Mouse (Mus musculus) CH12F3 (cell line): Measurements from ENCODE around the gene Gm906.
"Not testable (repeated sequence)": the region's sequence is repeated elsewhere in the genome, so short reads cannot be mapped to it uniquely, and the experiment has no call there.

Experiments
- in situ Hi-C: fragments of 300-500 bp; cut with MboI; formaldehyde crosslinking; loops from 2 replicates; pipeline ENCODE4 v1.14.3; 2020; ENCODE audit warnings: low sequenced_read_pairs

The Gm906 gene

GRCm38 (mm10) chr13:50250208-50250607 lies at the start of gene Gm906:
TSS of gene Gm906 (minus strand) at chr13:50250308.
- in situ Hi-C loops = not testable (repeated sequence)

GRCm38 (mm10) chr13:50283308-50283707 lies 33.2 kb upstream of the Gm906 start:
- in situ Hi-C loops = not testable (repeated sequence)

GRCm38 (mm10) chr13:50236487-50236886 lies 13.6 kb downstream of the Gm906 start:
- in situ Hi-C loops = no loop called here

- in situ Hi-C loops = not testable (repeated sequence)
Measured at GRCm38 (mm10) chr13:50211842-50212241, 38.3 kb downstream of the Gm906 start.

- in situ Hi-C loops = not testable (repeated sequence)
Measured at GRCm38 (mm10) chr13:50210191-50210590, 39.9 kb downstream of the Gm906 start.

- in situ Hi-C loops = not testable (repeated sequence)
Measured at GRCm38 (mm10) chr13:50209651-50210050, 40.5 kb downstream of the Gm906 start.

GRCm38 (mm10) chr13:50207966-50208365 lies 42.1 kb downstream of the Gm906 start:
- in situ Hi-C loops = no loop called here

- in situ Hi-C loops = not testable (repeated sequence)
Measured at GRCm38 (mm10) chr13:50196831-50197230, 53.3 kb downstream of the Gm906 start.
